Mouse (Mus musculus): ENCODE results near the gene Olfr1116. TPM values are rescaled to one million over a fixed set of nuclear protein-coding genes. Genes with fewer than 3 reads are reported as not detected.
"Not testable (repeated sequence)": the region's sequence is repeated elsewhere in the genome, so short reads cannot be mapped to it uniquely, and the experiment has no call there.

Olfr1116 gene
- not detected in 2 replicates for polyA plus RNA-seq (2016; fragmentation: Nextera tagmentation; extraction: Ambion mirVana)

- Histone ChIP-seq H3K4me2 (replicated peaks) (no peak within 1 kb of the TSS), H3K27me3 (no peaks in the 10 kb centered on the region), H3K9me3 (no peaks in the 10 kb centered on the region), H3K4me1 (no peaks in the 10 kb centered on the region), H3K4me3 (no peak within 1 kb of the TSS), H3K36me3 (no peaks in the 10 kb centered on the region), H3K9ac (replicated peaks) (no peak within 1 kb of the TSS), H3K27ac (replicated peaks) (no peak within 1 kb of the TSS)
- ATAC-seq (ENCODE audit: low FRiP score, low read depth) = no peak
- WGBS = 88% methylated on average over 1 of the region's 1 CpGs
These were observed at the start of gene Olfr1116 for GRCm38 (mm10) chr2:87267234-87267633. Gene Olfr1116, plus strand, starts transcription at chr2:87267534.

GRCm38 (mm10) chr2:87247713-87248112 lies 19.6 kb upstream of the Olfr1116 start, which contains the start of gene Olfr1115:
Gene Olfr1115, plus strand, starts transcription at chr2:87248013.
- Histone ChIP-seq H3K4me2 (replicated peaks) (no peak within 1 kb of the TSS), H3K4me1 (no peaks in the 10 kb centered on the region), H3K9ac (replicated peaks) (no peak within 1 kb of the TSS), H3K27me3 (no peaks in the 10 kb centered on the region), H3K36me3 (no peaks in the 10 kb centered on the region), H3K4me3 (no peak within 1 kb of the TSS), H3K27ac (replicated peaks) (no peak within 1 kb of the TSS), H3K9me3 (no peaks in the 10 kb centered on the region)
- WGBS = 85% methylated on average over 2 of the region's 2 CpGs
- no peak for ATAC-seq (ENCODE audit: low FRiP score, low read depth)

GRCm38 (mm10) chr2:87293977-87294376 lies 26.6 kb downstream of the Olfr1116 start:
- not testable (repeated sequence) for H3K36me3 ChIP-seq; H3K27me3 ChIP-seq; H3K9ac ChIP-seq (replicated peaks); H3K4me3 ChIP-seq; H3K4me1 ChIP-seq; H3K4me2 ChIP-seq (replicated peaks); H3K9me3 ChIP-seq; H3K27ac ChIP-seq (replicated peaks); ATAC-seq (ENCODE audit: low FRiP score, low read depth)

- Histone ChIP-seq H3K36me3 (no peaks in the 10 kb centered on the region), H3K27ac (replicated peaks) (no peak within 1 kb of the TSS), H3K27me3 (no peaks in the 10 kb centered on the region), H3K4me2 (replicated peaks) (no peak within 1 kb of the TSS), H3K4me1 (no peaks in the 10 kb centered on the region), H3K9ac (replicated peaks) (no peak within 1 kb of the TSS), H3K4me3 (no peak within 1 kb of the TSS), H3K9me3 (no peaks in the 10 kb centered on the region)
- 66% methylated on average over 1 of the region's 1 CpGs for WGBS
- ATAC-seq (ENCODE audit: low FRiP score, low read depth) = no peak
These were observed 39.9 kb downstream of the Olfr1116 start, which contains the start of gene Olfr1118 for GRCm38 (mm10) chr2:87307281-87307680. Gene Olfr1118, plus strand, starts transcription at chr2:87307581.

Small RNA genes within 50 kb of the gene (microRNA-seq; reads per million reads assigned to microRNA genes)
- not detected for gene Gm27438

Other genes starting within 250 kb of the Olfr1116 start
- gene Olfr1104, start 240.5 kb upstream of the Olfr1116 start, polyA plus RNA-seq (2016; fragmentation: Nextera tagmentation; extraction: Ambion mirVana) = not detected in 2 replicates
- gene Olfr1105, start 231.0 kb upstream of the Olfr1116 start, polyA plus RNA-seq (2016; fragmentation: Nextera tagmentation; extraction: Ambion mirVana) = not detected in 2 replicates
- gene Olfr1106, start 215.3 kb upstream of the Olfr1116 start, polyA plus RNA-seq (2016; fragmentation: Nextera tagmentation; extraction: Ambion mirVana) = not detected in 2 replicates
- not detected in 2 replicates for gene Olfr1107, start 191.7 kb upstream of the Olfr1116 start, polyA plus RNA-seq (2016; fragmentation: Nextera tagmentation; extraction: Ambion mirVana)
- gene Olfr1109, start 171.5 kb upstream of the Olfr1116 start, polyA plus RNA-seq (2016; fragmentation: Nextera tagmentation; extraction: Ambion mirVana) = not detected in 2 replicates
- gene Olfr259, start 153.0 kb upstream of the Olfr1116 start, polyA plus RNA-seq (2016; fragmentation: Nextera tagmentation; extraction: Ambion mirVana) = not detected in 2 replicates
- not detected in 2 replicates for gene Olfr1110, start 127.2 kb upstream of the Olfr1116 start, polyA plus RNA-seq (2016; fragmentation: Nextera tagmentation; extraction: Ambion mirVana)
- gene Olfr1111, start 114.9 kb upstream of the Olfr1116 start, polyA plus RNA-seq (2016; fragmentation: Nextera tagmentation; extraction: Ambion mirVana) = not detected in 2 replicates
- not detected in 2 replicates for gene Olfr1112, start 79.7 kb upstream of the Olfr1116 start, polyA plus RNA-seq (2016; fragmentation: Nextera tagmentation; extraction: Ambion mirVana)
- gene Olfr1113, start 58.6 kb upstream of the Olfr1116 start, polyA plus RNA-seq (2016; fragmentation: Nextera tagmentation; extraction: Ambion mirVana) = not detected in 2 replicates
- gene Olfr1115, start 19.5 kb upstream of the Olfr1116 start, polyA plus RNA-seq (2016; fragmentation: Nextera tagmentation; extraction: Ambion mirVana) = not detected in 2 replicates
- not detected in 2 replicates for gene Olfr1118, start 40.0 kb downstream of the Olfr1116 start, polyA plus RNA-seq (2016; fragmentation: Nextera tagmentation; extraction: Ambion mirVana)
- not detected in 2 replicates for gene Olfr1120, start 87.3 kb downstream of the Olfr1116 start, polyA plus RNA-seq (2016; fragmentation: Nextera tagmentation; extraction: Ambion mirVana)
- not detected in 2 replicates for gene Olfr1121, start 102.4 kb downstream of the Olfr1116 start, polyA plus RNA-seq (2016; fragmentation: Nextera tagmentation; extraction: Ambion mirVana)
- gene Olfr1122, start 118.3 kb downstream of the Olfr1116 start, polyA plus RNA-seq (2016; fragmentation: Nextera tagmentation; extraction: Ambion mirVana) = not detected in 2 replicates
- gene Olfr1123, start 149.1 kb downstream of the Olfr1116 start, polyA plus RNA-seq (2016; fragmentation: Nextera tagmentation; extraction: Ambion mirVana) = not detected in 2 replicates
- gene Olfr1124, start 162.7 kb downstream of the Olfr1116 start, polyA plus RNA-seq (2016; fragmentation: Nextera tagmentation; extraction: Ambion mirVana) = 0.09 and 0.16 TPM in 2 replicates
- not detected in 2 replicates for gene Olfr1126, start 186.4 kb downstream of the Olfr1116 start, polyA plus RNA-seq (2016; fragmentation: Nextera tagmentation; extraction: Ambion mirVana)
- not detected in 2 replicates for gene Pramel7, start 229.6 kb downstream of the Olfr1116 start, polyA plus RNA-seq (2016; fragmentation: Nextera tagmentation; extraction: Ambion mirVana)
- not detected in 2 replicates for gene Pramel6, start 239.0 kb downstream of the Olfr1116 start, polyA plus RNA-seq (2016; fragmentation: Nextera tagmentation; extraction: Ambion mirVana)

All from midbrain, embryonic 12.5 days (tissue).